Mouse (Mus musculus) adrenal gland, postnatal 10 days (tissue): ENCODE data around the gene Pdcl. TPM values are rescaled to one million over a fixed set of nuclear protein-coding genes. Genes with fewer than 3 reads are reported as not detected.

Experiments
- DNase-seq: peaks from one replicate; pipeline ENCODE4 v3.0.0; 2021; ENCODE audit warnings: mixed read lengths
- long read RNA-seq, 2 experiments: library from polyadenylated mRNA; stranded (forward); transcript quantifications; one replicate each; pipeline ENCODE4 v2.0.0; 2021
- total RNA-seq, 2 experiments: library from RNA; stranded (reverse); gene quantifications; 2 replicates each; pipeline ENCODE4 v1.2.3; 2021

Pdcl gene
- 10 to 100 TPM; 40.8 to 41.2 TPM for total RNA-seq
- long read RNA-seq, experiment 1, transcript Pdcl-202 (4 exons, 3,056 nt): minor isoform, 5 of 50 reads
- long read RNA-seq, experiment 1, transcript Pdcl-201 (4 exons, 2,858 nt): major isoform, 38 of 50 reads
- long read RNA-seq, experiment 1, partial matches to known transcripts: 1 of 50 reads
- long read RNA-seq, experiment 1, other reads (novel, unspliced or antisense): 3 of 50 reads
- long read RNA-seq, experiment 2, transcript Pdcl-201 (4 exons, 2,858 nt): major isoform, 14 of 17 reads
- long read RNA-seq, experiment 2, partial matches to known transcripts: 1 of 17 reads
- long read RNA-seq, experiment 2, other reads (novel, unspliced or antisense): 2 of 17 reads

GRCm38 (mm10) chr2:37358633-37359540 is at the start of gene Pdcl:
Gene Pdcl (minus strand): TSS chr2:37359332.
- peak; percentile 92 for DNase-seq

DNA sequence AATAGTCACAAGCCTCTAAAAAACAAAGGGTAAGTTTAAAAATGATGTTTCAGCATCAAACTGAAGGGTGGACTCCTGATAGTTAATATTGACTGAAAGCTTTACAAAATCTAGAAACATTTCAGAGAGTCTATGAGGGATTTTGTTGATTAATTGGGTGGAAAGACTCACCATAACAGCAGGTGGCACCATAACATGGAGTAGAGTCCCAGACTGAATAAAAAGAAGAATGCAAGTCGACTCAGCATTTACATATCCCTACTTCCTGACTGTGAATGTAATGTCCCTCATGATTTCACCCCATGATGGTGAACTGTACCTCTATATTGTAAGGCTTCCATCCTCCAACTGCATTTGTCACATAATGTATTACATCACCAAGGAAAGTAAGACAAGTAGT is 36.4 kb upstream of the Pdcl start:
- no peak for DNase-seq

DNA sequence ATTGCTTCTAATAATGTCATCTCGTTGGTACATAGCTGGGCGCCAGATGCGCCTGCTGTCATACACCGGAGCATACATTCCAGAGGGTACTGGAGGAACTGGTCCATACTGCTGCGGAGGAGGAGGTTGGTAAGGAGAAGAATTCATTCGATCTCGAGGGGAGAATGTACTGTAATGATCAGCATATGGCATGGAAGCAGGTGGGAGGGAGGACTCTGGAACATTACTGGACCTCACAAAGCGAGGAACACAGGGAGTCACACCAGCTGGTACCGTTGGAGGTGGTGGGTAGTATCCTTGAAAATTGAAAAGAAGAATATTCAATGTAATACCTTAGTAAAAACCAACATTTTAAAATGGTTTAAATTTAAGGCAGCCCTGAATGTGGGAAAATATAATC is 23.8 kb upstream of the Pdcl start:
- DNase-seq: no peak

DNA sequence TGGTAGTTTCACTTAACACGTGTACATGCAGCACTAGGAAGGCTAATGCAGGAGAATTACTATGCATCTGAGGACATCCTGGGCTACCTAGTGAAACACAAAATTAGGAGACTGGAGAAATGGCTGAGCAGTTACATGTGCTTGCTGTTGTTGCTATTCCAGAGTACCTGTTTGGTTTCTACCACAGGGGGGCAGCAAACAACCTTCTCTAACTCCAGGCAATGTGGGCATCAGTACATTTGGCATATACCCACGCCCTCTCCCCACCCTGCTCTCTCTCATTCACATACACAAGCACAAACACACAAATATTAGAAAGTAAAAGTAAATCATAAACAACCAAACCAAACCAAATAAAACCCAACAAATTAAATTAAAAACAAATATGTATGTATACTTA is 21.1 kb upstream of the Pdcl start:
- peak; percentile 69 for DNase-seq

GRCm38 (mm10) chr2:37376018-37376417 is 16.9 kb upstream of the Pdcl start:
- no peak for DNase-seq

GRCm38 (mm10) chr2:37370651-37371050 is 11.5 kb upstream of the Pdcl start:
- no peak for DNase-seq

- no peak for DNase-seq
Observed at GRCm38 (mm10) chr2:37359908-37360307, 776 bp upstream of the Pdcl start.

DNA sequence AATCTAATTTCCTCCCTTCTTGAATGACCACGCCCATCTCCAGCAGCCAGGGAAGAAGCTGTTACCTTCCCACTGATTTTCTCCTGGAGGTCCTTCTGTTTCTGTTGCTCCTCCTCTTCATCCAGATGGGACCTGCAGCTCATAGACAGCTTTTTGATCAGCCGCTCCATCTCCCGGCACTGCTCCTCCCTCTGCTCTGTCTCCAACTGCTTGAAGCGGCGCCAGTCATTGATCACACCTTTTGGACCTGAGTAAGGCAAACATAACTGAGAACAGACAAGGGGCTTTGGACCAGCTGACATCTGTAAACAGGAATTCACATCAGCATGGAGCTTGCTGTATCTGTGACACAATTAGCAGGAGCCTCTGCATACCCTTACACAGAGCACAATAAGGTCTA is 3.6 kb downstream of the Pdcl start:
- DNase-seq: no peak

DNA sequence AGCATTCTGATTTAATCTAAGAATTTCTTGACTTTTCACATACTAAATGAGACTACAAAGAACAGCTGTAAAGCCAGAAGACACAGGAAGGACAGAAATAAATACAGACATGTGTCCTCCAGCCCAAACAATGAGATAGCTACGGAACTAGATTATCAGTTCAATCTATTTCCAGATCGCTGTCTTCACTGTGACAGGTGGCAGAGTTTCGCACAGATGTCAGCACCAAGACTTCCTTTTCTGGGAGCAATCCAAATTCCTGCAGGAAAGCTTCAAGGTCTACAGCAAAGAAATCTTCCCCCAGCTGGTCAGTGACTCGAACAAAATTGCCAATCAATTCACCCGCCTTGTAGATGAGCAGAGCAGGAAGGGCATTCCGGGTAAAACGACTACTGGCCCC is 7.5 kb downstream of the Pdcl start:
- no peak for DNase-seq

- DNase-seq: peak; percentile 68
Observed at GRCm38 (mm10) chr2:37338497-37339187, 20.5 kb downstream of the Pdcl start.

DNA sequence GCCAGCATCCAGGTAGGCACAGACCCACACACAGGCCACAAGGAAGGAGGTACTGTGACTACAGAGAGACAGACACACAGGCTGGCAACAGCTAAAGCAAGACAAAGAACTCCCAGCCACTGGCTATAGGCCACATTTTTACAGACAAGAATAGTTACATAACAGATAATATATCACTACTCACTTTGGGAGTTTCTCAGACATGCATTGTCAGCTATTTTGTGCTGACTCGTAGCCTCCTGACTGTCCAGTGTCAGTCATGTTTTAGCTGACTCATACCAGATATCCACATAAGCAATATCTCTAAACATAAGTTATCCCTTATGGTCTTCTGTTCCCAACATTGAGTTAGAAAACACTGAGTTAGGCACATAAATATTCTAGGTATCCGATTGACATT is 25.8 kb downstream of the Pdcl start:
- DNase-seq: no peak

GRCm38 (mm10) chr2:37326215-37326614 is 32.9 kb downstream of the Pdcl start, which contains the start of gene Olfr368:
Gene Olfr368 (plus strand): TSS chr2:37326515.
- DNase-seq: no peak

Other genes with a start within 250 kb of the Pdcl start
- gene Olfr362, start 241.4 kb downstream of the Pdcl start, total RNA-seq: not detected
- not detected for gene Olfr364-ps1, start 220.0 kb downstream of the Pdcl start, total RNA-seq
- not detected for gene Olfr365, start 171.1 kb downstream of the Pdcl start, total RNA-seq
- gene Olfr366, start 147.8 kb downstream of the Pdcl start, total RNA-seq: not detected
- gene Olfr368, start 32.8 kb downstream of the Pdcl start, total RNA-seq: not detected
- 10 to 100 TPM; 34.8 to 43.4 TPM for gene Rc3h2, start 63.6 kb upstream of the Pdcl start, total RNA-seq
- 10 to 100 TPM in 1 of 2 experiments, 1 to 10 TPM in 1; 6.2 to 10.2 TPM for gene Zbtb26, start 83.8 kb upstream of the Pdcl start, total RNA-seq
- gene Zbtb6, start 83.8 kb upstream of the Pdcl start, total RNA-seq: 10 to 100 TPM; 12.6 to 13.6 TPM
- 10 to 100 TPM; 49.5 to 61.9 TPM for gene Rabgap1, start 83.9 kb upstream of the Pdcl start, total RNA-seq
- gene Gpr21, start 157.0 kb upstream of the Pdcl start, total RNA-seq: 1 to 10 TPM; 1.1 to 2.0 TPM